Mouse (Mus musculus): ENCODE measurements around the gene AC124108.1.

Gene AC124108.1

DNA sequence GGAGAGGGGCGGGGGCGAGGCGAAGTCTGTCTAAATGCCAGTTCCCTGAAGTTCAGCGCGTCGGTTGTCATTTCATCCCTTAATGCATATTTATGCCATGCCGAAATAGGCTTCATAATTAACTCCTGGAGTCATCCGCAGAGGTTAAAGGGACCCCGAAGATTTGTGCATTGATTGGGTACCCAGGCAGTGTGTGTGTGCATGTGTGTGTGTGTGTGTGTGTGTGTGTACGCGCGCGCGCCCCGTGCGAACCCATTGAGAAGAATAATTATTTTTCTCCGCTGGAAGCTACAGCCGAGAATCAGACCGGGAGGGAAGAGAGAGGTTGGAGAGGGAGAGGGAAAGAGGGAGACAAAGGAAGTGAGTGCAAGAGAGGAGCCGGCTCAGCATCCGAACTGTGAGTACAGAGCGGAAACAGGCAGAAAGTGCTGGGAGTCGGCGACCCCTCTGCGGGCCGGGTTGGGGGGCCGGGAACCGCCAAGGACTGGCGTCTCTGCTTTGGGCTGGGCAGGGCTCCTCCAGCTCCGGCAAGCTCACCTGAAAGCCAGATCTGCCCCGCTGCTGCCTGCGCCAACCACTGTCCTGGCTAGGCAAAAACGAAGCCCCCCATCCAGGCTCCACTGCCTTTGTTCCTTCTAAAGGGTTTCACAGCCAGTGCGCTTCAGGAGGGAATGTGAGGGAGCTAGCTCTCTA, at the start of gene AC124108.1, which contains the start of gene Lemd1:
Gene AC124108.1 (plus strand): TSS at position 365 of the 693 bp plus-strand sequence.
Gene Lemd1 (plus strand): TSS at position 339 of the 693 bp plus-strand sequence.
- 5% methylated on average over 34 of the region's 34 CpGs for WGBS

DNA sequence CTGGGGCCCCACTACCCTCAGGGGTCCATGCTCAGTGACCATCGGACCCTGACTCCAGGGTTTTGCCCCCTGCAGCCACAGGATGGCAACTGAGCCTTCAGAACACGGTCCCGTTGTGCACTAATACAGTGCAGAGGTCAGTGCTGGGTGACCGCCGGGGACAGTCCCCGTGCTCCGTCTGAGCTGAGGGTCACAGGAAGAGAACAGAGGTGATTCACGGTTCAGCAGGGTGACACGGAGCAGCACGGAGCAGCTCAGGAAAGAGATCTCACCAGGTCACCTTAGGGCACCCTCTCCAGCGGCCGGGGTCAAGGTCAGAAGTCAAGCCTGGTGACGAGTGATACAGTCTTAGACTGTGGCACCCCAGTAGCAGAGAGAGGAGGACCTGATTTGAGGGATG, 49.5 kb upstream of the AC124108.1 start:
- WGBS = 81% methylated on average over 13 of the region's 13 CpGs

DNA sequence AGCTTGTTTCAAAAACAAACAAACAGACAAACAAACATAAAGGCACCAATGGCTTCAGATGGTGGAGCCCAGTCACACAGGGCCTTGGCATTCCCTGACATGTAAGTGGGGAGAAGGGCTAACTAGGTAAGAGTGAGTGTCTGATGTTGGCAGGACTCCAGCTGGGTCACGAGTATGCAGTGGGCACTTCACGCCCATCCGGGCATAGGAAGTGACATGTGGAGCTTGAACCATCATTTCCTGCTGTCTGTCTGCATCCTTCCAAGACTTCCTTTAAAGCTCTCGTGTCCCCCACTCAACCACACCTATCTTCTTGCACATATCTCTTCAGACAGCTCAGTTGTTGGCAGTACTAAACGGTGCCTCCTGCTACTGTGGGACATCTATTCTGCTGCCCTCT, 48.2 kb upstream of the AC124108.1 start:
- WGBS = 49% methylated on average over 5 of the region's 5 CpGs

DNA sequence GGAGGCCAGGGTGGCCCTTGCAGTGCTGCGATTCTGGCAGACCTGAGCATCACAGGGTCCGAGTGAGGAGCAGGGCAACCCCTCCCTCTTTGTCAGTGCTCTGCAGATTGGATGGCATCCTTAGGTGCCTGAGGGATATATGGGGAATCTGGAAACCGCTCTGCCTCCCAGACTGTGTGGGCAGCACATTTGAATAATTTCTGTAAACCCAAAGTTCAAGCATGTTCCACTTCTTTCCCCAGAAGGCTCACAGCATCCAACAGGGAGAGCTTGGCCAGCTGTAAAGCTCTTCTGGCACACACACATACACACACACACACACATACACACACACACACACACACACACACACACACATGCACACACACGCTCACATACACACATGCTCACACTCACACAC, 47.5 kb upstream of the AC124108.1 start:
- 38% methylated on average over 4 of the region's 4 CpGs for WGBS

DNA sequence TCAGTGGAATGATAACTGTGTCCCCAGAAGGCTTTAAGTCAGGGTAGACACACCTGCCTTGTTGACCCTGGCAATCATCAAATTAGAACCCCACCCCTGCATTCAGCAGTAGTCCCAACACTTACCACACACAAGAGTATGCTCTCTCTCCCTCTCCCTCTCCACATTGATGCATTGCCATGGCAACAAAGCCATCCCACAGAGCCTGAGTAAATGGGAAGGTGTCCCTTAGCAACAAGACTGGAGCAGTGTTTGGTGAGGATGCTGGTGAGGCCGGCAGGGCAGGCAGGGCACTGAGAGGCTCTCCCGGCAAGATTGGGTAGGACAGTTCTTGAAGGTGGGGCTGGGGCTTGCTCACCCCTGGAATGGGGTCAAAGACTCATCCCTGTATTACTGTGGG, 47.0 kb upstream of the AC124108.1 start:
- WGBS = 16% methylated on average over 2 of the region's 2 CpGs

DNA sequence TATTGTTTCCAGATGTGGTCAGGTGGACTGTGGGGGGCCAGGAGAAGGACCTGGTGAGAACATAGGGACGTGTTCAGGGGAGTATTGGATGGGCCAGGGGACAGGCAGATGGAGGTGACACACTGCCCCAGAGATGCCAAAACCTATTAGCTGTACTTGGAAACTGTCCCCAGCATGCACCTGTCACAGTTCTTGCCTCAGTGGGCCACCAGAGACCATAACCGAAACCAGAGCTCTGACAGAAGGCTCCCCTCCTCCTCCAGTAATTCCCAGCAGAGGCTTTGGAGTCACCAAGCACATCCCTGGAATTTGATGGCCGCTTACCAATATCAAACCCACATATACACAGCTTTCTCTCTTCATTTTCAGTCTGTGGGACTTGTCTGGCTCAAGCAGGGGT, 46.4 kb upstream of the AC124108.1 start:
- 69% methylated on average over 3 of the region's 3 CpGs for WGBS

DNA sequence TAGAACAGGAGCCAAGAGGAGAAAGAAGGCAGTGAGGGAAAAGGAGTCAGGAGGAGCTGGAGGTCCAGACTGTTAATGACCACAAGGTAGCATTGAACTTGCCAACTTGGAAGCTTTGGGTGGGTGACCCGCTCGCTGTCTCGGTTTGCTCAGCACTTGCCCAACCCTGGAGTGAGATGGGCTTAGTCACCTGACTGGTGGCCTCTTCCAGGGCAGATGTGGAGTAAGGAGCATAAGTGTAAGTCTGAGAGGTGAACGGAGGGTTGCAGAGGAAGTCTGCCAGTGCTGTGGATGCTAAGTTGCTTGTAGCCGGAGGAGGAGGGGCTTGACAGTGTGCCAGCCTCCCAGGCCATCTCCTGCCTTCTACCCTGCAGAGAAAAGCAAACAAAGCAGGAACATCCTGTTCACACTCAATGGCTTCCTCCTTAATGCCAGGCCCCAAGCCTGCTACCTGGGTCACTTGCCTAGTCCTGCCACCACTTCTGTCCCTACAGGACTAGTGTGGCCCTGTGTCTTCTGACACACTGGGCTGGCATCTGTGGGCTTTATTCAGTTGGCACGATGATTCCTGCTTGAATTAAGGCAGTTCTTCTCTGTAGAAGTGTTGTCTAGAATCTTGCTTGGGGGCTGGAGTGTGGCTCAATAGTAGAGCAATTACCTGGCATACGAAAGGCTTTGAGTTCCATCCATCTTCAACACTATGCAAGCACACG, 45.1 kb upstream of the AC124108.1 start:
- 83% methylated on average over 8 of the region's 8 CpGs for WGBS

DNA sequence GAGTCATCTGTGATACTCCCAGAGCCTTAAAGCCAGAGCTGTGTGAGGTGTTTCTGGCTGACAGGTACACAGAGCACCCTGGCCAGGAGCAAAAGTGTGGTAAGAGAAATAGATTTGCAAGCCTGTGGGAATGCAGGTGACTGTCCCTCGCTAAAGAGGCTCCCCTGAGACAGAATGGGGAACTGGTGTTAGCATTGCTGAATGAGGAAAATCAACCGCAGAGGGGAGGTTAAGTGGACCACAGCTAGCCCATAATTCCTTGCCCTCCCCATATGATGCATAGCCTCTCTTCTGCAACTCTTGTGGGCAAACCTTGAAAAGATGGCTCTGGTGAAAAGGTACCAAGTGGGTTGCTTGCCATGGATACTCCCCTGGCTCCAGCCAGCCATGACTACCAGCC, 41.8 kb upstream of the AC124108.1 start:
- 78% methylated on average over 2 of the region's 2 CpGs for WGBS

- 76% methylated on average over 1 of the region's 1 CpGs for WGBS
Observed at GRCm38 (mm10) chr1:132150171-132150570, 41.1 kb upstream of the AC124108.1 start.

DNA sequence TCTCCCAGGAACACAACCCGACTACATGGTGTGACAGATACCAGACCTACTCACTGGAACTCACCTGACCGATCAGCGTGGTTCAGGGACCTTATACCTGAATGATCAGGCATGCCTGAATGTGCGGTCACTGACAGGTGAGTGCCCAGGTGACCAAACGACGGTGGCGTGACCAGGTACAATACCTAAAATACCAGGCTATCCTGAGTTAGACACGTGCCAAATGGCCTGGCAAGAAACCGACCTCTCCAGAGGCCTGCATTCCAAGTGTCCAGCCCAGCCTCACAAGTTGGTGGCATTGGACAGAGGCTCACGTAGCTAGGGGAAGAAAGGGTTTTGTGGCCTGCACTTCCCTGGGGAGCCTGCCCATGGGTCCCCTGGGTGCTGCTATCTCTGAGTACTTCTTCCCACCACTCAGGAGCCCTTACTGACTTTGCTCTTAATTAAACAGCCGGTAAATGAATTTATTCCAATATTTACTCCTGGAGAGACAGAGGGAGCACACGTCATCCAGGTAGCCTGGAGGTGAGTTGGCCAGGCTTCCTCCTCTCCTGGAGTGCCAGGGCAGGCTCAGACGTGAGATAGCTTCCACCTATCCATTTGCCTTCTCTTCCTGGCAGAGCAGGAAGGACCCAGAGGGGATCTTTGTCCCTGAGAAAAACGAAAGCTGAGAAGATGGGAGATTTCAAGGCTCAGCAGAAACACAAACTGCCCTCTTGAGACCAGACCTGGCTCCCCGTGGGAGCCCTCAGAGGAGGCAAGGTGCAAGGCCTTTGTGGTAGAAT, 40.2 kb upstream of the AC124108.1 start:
- 87% methylated on average over 15 of the region's 15 CpGs for WGBS

DNA sequence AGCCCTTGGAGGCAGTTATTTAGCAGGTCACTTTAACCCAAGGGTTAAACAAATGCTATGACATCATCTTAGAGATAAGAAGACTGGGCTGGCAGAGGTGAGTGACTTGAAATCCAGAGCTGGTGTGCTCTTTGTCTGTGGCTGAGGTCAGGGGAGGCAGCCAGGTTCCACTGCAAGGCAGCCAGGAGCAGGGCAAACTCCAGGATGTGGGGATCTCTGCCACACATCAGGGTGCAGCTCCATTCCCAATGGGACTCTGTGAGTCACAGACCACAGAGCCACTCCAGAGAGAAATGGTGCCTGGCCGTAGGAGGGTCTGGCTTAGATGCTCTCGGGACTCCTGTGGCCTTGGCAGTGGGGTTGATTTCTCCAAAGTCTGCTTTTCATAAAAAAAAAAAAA, 39.3 kb upstream of the AC124108.1 start:
- WGBS = 85% methylated on average over 2 of the region's 2 CpGs

- 70% methylated on average over 15 of the region's 15 CpGs for WGBS
Observed at GRCm38 (mm10) chr1:132153086-132153690, 38.1 kb upstream of the AC124108.1 start.

- WGBS = 33% methylated on average over 8 of the region's 8 CpGs
Observed at GRCm38 (mm10) chr1:132153691-132154090, 37.6 kb upstream of the AC124108.1 start.

GRCm38 (mm10) chr1:132155737-132156136, 35.5 kb upstream of the AC124108.1 start:
- 14% methylated on average over 6 of the region's 6 CpGs for WGBS

DNA sequence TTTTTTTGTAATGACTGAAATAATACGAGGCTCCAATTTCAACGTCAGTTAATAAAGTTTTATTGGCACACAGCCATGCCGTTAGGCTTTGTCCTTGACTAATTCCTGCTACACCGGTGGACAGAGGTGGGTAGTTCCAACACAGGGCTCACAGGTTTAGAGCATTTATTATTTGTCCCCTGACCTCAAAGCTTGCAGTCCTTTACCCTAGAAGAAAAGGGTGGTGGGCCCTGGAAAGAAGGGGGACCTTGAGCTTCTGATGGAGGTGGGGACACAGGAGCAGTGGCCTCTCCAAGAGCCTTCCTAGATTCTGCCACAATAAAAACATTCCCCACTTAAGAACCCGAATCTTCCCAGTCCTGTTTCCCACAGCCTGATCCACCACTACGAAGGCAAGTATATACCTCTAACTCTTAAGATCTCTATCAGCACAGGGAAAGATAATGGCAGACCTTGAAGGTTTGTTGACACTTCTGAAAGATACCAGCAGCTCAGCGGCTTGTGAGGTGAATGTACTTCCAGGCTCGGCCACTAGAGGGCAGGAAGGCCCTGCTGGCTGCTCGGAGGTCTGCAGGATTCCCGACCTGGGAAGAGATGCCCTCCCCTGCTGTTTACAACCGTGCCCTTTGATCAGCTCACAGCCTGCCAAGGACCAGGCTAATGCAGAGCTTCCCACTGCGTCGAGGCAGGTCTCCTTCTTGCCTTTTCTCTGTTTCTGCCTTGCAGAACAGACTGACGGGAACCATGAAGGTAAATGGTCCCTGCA, 34.1 kb upstream of the AC124108.1 start:
- 20% methylated on average over 14 of the region's 14 CpGs for WGBS

GRCm38 (mm10) chr1:132157808-132158207, 33.4 kb upstream of the AC124108.1 start:
- 45% methylated on average over 7 of the region's 7 CpGs for WGBS

DNA sequence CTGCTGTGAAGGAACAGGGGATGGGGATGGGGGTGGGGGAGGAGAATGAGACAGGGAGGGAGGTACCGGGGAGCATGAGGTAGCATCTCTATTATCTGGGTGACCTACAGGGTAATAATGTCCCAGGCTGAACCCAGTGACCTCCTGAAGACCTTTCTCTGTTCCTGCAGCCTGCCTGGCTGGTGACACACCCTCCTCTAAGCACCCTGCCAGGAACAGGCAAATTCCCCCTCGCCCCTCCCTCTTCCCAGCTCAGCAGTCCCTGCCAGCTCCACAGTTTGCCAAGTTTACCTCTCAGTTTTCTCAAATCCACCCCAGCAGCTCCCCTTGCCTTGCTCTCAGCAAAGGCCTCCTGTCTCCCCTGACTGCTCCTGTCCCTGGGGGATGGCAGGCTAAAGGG, 32.5 kb upstream of the AC124108.1 start:
- 85% methylated on average over 2 of the region's 2 CpGs for WGBS

DNA sequence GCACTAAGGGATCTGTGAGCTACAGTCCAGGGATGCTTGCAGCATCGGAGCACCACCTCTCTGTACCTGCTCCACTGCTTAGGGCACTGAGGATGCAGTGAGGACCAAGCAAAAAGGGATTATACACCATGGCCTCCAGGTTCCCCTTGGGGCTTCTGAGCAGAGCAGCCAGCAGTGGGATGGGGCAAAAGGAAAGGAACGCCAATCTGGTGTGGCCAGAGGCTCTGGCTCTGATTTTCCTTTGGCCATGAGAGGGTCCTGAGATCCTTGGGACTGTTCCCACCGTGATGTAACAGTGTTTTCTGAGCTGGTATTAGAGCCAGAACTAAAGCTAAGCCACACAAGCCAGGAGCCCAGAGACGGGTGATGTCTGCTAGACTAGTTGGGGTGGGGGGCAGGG, 31.6 kb upstream of the AC124108.1 start:
- 69% methylated on average over 4 of the region's 4 CpGs for WGBS

- 81% methylated on average over 7 of the region's 7 CpGs for WGBS
Observed at GRCm38 (mm10) chr1:132161211-132161880, 29.9 kb upstream of the AC124108.1 start.

GRCm38 (mm10) chr1:132162618-132163017, 28.6 kb upstream of the AC124108.1 start:
- 46% methylated on average over 9 of the region's 9 CpGs for WGBS

Data from cerebral cortex, adult 2 months (tissue).